Mouse (Mus musculus) liver, adult 2 months (tissue): Measurements from ENCODE around the gene Tpsg1.

Experiments used
- CTCF ChIP-seq: fragments of 200-500 bp; IDR thresholded peaks from 2 replicates; pipeline ENCODE4 v1.5.1; 2011; ENCODE audit warnings: low read depth, low read length, control low read depth
- POLR2A ChIP-seq: fragments of 200-500 bp; IDR thresholded peaks from 2 replicates; pipeline ENCODE4 v1.6.1; 2011; ENCODE audit warnings: low read length, control low read depth; ENCODE audit not compliant: insufficient read depth; ENCODE audit errors: extremely low read depth

GRCm38 (mm10) chr17:25398520-25398838, 29.4 kb downstream of the Tpsg1 start:
- TF ChIP-seq CTCF: no peak
- no peak for TF ChIP-seq POLR2A
